Mouse (Mus musculus) brain, embryonic 14.5 days (tissue): ENCODE measurements around the gene Eif2d.

ENCODE experiments used
- CTCF ChIP-seq: fragments of 200-500 bp; IDR thresholded peaks from 2 replicates; pipeline ENCODE4 v1.5.1; 2012; ENCODE audit warnings: inconsistent platforms, mild to moderate bottlenecking, moderate library complexity, borderline replicate concordance; ENCODE audit not compliant: insufficient read depth, insufficient read length; ENCODE audit errors: extremely low read depth
- POLR2A ChIP-seq: fragments of 200-500 bp; IDR thresholded peaks from 2 replicates; pipeline ENCODE4 v1.6.1; 2012; ENCODE audit warnings: mild to moderate bottlenecking, inconsistent platforms, borderline replicate concordance; ENCODE audit not compliant: poor library complexity, insufficient read depth, insufficient read length, severe bottlenecking; ENCODE audit errors: extremely low read depth

GRCm38 (mm10) chr1:131135960-131136629 lies 16.9 kb upstream of the Eif2d start:
- TF ChIP-seq POLR2A = no peak
- no peak for TF ChIP-seq CTCF
